Mouse (Mus musculus) lung, postnatal 0 days (tissue): Measurements from ENCODE around the gene Hmx3. TPM values are rescaled to one million over a fixed set of nuclear protein-coding genes. Genes with fewer than 3 reads are reported as not detected.

ENCODE experiments used
- ATAC-seq: fragments of 200-750 bp; cut with Nextera tagmentation; 2 replicates; pipeline ENCODE4 v1.8.0; 2017; ENCODE audit warnings: moderate library complexity
- DNase-seq: peaks from one replicate; pipeline ENCODE4 v3.0.0-alpha.2; 2016; ENCODE audit warnings: low spot score
- H3K27ac ChIP-seq: fragments of 300-500 bp; sonication (generic); 2 replicates; pipeline ENCODE4 v1.5.1; 2014; ENCODE audit warnings: antibody characterized with exemption, mild to moderate bottlenecking, low read length, mixed read lengths
- H3K27me3 ChIP-seq: fragments of 300-500 bp; sonication (generic); replicated peaks from 2 replicates; pipeline ENCODE4 v1.6.1; 2014; ENCODE audit warnings: low read length, mixed read lengths; ENCODE audit not compliant: insufficient read depth
- H3K36me3 ChIP-seq: fragments of 300-500 bp; sonication (generic); 2 replicates; pipeline ENCODE4 v1.6.1; 2014; ENCODE audit warnings: low read length, mixed read lengths; ENCODE audit not compliant: insufficient read depth
- H3K4me1 ChIP-seq: fragments of 300-500 bp; sonication (generic); 2 replicates; pipeline ENCODE4 v1.6.1; 2014; ENCODE audit warnings: antibody characterized with exemption, low read depth, low read length, mixed read lengths; ENCODE audit not compliant: insufficient read depth
- H3K4me2 ChIP-seq: fragments of 300-500 bp; sonication (generic); replicated peaks from 2 replicates; pipeline ENCODE4 v1.6.1; 2014; ENCODE audit warnings: low read depth, mild to moderate bottlenecking, low read length, moderate library complexity, mixed read lengths
- H3K4me3 ChIP-seq: fragments of 300-500 bp; sonication (generic); 2 replicates; pipeline ENCODE4 v1.5.1; 2014; ENCODE audit warnings: low read depth, low read length
- H3K9ac ChIP-seq: fragments of 300-500 bp; sonication (generic); replicated peaks from 2 replicates; pipeline ENCODE4 v1.6.1; 2014; ENCODE audit warnings: low read depth, mild to moderate bottlenecking
- H3K9me3 ChIP-seq: fragments of 300-500 bp; sonication (generic); 2 replicates; pipeline ENCODE4 v1.6.1; 2016; ENCODE audit warnings: low read length, mixed read lengths
- CTCF ChIP-seq: IDR thresholded peaks from 2 replicates; pipeline ENCODE4 v1.5.1; 2016; ENCODE audit warnings: antibody characterized with exemption, mild to moderate bottlenecking
- EP300 ChIP-seq: IDR thresholded peaks from 2 replicates; pipeline ENCODE4 v1.6.1; 2016; ENCODE audit warnings: antibody characterized with exemption, mild to moderate bottlenecking, control low read depth
- WGBS: fragments of 180-500 bp; shearing (Covaris S2); extraction: QIAGEN DNeasy Blood & Tissue Kit; methylation state at CpG from one replicate; pipeline ENCODE4 v1.1.7; 2014; 5-methylcytosine and 5-hydroxymethylcytosine counted together
- polyA plus RNA-seq: library from polyadenylated mRNA; unstranded; fragments of >200 nt; fragmentation: Nextera tagmentation; extraction: Ambion mirVana; gene quantifications from 2 replicates; pipeline ENCODE4 v1.2.1, GENCODE M21; 2015

Gene Hmx3
- polyA plus RNA-seq, 1 experiment from 2014 or later: not detected

DNA sequence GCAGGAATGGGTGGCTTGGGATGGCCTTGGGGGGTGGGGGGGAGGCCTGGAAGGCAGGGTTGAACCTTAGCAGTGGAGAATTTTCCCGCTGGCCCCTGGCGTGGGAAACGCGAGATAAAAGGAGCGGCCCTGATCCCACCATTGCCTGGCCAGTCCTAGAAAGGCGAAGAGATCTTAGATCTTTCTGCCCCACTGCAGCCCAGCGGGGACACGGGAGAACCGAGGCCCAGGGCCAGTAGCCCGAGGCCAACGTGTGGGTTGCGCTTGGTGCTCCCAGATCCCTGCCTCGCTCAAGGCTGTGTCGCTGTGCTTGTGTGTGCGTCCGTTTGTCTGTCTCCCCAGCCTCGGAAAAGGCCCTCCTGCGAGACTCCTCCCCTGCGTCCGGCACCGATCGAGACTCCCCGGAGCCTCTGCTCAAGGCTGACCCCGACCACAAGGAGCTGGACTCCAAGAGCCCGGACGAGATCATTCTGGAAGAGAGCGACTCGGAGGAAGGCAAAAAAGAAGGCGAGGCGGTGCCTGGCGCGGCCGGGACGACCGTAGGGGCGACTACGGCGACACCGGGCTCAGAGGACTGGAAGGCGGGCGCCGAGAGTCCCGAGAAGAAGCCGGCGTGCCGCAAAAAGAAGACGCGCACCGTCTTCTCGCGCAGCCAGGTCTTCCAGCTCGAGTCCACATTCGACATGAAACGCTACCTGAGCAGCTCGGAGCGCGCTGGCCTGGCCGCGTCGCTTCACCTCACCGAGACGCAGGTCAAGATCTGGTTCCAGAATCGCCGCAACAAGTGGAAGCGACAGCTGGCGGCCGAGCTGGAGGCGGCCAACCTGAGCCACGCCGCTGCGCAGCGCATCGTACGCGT lies 1.2 kb downstream of the Hmx3 start:
- peak overlapping the region; percentile 57 for H3K4me2 ChIP-seq
- peaks cover 84% of the 10 kb centered on the region for H3K27me3 ChIP-seq
- no peaks in the 10 kb centered on the region for H3K9me3 ChIP-seq
- DNase-seq: no peak
- no peak overlapping the region for H3K27ac ChIP-seq
- H3K4me1 ChIP-seq: peaks cover 16% of the 10 kb centered on the region; the same call in 1 of the 2 replicates
- no peak for TF ChIP-seq CTCF
- no peak for TF ChIP-seq EP300
- WGBS: under 1% methylated on average over 73 of the region's 75 CpGs
- H3K9ac ChIP-seq: no peak overlapping the region
- 0 out of 2 replicates have a peak, but pooled peaks have one; percentile 8 for ATAC-seq
- no peaks in the 10 kb centered on the region for H3K36me3 ChIP-seq
- H3K4me3 ChIP-seq: peak overlapping the region; percentile 35

DNA sequence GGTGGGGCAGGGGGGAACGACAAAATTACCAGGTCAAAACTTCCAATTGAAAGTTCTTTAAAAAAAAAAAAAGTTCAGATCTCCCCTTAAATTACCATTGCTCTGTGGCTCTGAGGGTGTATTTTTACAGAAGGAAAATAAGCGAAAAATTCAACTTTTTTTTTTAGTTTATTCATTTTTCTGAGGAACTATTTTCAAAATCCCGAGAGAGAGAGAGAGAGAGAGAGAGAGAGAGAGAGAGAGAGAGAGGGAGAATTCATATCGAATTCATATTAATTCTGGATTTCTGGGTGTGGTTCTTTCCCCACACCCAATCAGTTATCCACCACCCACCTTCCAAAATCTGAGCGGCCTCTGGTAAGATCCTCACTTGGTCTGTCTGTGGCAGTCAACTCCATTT lies 2.2 kb downstream of the Hmx3 start:
- no peaks in the 10 kb centered on the region for H3K36me3 ChIP-seq
- no peak overlapping the region for H3K27ac ChIP-seq
- peaks cover 89% of the 10 kb centered on the region for H3K27me3 ChIP-seq
- peaks cover 16% of the 10 kb centered on the region; the same call in 1 of the 2 replicates for H3K4me1 ChIP-seq
- ATAC-seq: no peak
- no peaks in the 10 kb centered on the region for H3K9me3 ChIP-seq
- no peak for DNase-seq
- H3K9ac ChIP-seq: no peak overlapping the region
- H3K4me2 ChIP-seq: no peak overlapping the region
- no peak overlapping the region for H3K4me3 ChIP-seq
- WGBS: 3% methylated on average over 5 of the region's 5 CpGs
- no peak for TF ChIP-seq CTCF
- TF ChIP-seq EP300: no peak

DNA sequence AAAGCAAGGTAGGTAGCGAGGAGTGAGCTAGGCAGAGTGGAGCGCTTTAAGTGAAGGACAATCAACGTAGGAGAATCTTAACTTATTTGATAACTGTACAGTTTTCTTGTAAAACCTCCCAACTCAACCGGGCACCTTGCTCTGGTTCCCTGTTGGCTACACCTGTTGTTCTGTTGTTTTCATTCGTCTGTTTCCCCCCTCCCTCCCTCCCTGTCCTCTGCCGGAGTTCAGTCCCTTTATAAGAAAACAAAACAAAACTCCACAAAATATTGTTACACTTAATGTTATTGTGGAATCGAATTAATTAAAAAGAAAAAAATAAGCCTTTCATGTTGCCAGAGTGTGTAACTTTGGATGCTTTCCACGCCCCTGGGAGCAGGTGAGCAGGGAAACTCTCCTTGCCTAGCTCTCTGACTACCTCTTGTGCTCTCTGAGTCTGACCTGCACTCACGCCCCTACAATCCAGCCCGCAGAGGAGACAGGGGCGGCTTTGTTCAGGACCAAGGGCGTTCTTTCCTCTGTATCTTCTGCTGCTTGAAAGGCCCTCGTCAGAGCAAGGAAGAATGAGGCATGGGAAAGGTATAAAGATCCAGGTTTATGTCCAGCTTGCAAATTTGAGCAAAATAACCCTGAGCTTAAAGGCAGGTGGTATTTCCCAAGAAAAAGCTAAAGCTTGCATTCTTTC lies 3.2 kb downstream of the Hmx3 start:
- no peak overlapping the region for H3K9ac ChIP-seq
- TF ChIP-seq EP300: no peak
- no peak for TF ChIP-seq CTCF
- no peak overlapping the region for H3K4me2 ChIP-seq
- H3K36me3 ChIP-seq: no peaks in the 10 kb centered on the region
- H3K4me3 ChIP-seq: no peak overlapping the region
- no peak for ATAC-seq
- no peaks in the 10 kb centered on the region for H3K9me3 ChIP-seq
- WGBS: 3% methylated on average over 13 of the region's 13 CpGs
- no peak overlapping the region for H3K27ac ChIP-seq
- peaks cover 87% of the 10 kb centered on the region for H3K27me3 ChIP-seq
- peaks cover 16% of the 10 kb centered on the region; the same call in 1 of the 2 replicates for H3K4me1 ChIP-seq
- DNase-seq: no peak

DNA sequence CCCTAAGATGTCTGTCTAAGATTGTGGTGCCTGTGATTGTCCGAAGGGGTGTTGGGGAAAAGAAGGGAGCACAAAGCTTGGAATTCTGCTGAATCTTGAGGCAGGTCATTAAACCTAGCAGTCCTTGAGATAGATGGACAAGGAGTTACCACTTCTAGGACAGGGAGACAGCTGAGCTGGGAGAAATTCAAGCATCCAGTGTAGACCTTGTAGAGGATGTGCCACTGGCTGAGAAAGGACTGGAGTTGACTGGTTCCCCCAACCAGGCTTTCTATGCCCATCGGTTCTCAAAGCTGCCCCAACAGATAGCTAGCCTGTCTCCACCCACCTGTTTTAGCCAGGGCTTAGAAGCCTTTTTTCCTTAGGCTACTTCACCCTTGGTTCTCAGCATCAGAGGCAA lies 3.8 kb downstream of the Hmx3 start:
- Histone ChIP-seq H3K27me3 (peaks cover 87% of the 10 kb centered on the region), H3K27ac (no peak overlapping the region), H3K36me3 (no peaks in the 10 kb centered on the region), H3K4me2 (no peak overlapping the region), H3K9me3 (no peaks in the 10 kb centered on the region), H3K4me1 (peaks cover 16% of the 10 kb centered on the region; the same call in 1 of the 2 replicates), H3K9ac (no peak overlapping the region), H3K4me3 (no peak overlapping the region)
- no peak for ATAC-seq
- TF ChIP-seq EP300: no peak
- no peak for TF ChIP-seq CTCF
- no peak for DNase-seq
- 3% methylated on average over 2 of the region's 2 CpGs for WGBS

DNA sequence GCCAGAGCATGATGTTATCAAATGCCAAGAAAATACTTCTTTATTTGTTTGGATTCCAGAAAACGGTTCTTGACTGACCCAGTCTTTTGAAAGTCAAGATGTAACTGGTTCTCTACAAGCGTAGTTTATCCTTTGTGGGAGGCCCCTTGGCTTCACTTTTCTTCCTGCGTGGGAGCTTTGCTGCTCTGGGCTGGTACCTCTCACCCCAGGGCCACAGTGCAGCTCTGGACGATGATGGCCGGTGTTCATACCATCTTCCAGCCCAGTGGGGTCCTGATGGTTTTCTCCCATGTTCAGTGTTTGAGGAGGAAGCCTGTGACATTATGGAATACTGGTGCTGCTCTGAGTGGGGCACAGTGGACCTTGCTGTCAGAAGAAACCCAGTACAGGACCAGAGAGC lies 4.8 kb downstream of the Hmx3 start:
- Histone ChIP-seq H3K36me3 (no peaks in the 10 kb centered on the region), H3K4me2 (no peak overlapping the region), H3K4me3 (no peak overlapping the region), H3K27ac (no peak overlapping the region), H3K4me1 (peaks cover 13% of the 10 kb centered on the region; the same call in 1 of the 2 replicates), H3K9me3 (no peaks in the 10 kb centered on the region), H3K9ac (no peak overlapping the region), H3K27me3 (peaks cover 87% of the 10 kb centered on the region)
- ATAC-seq: no peak
- no peak for DNase-seq
- TF ChIP-seq CTCF (no peak), EP300 (no peak)
- 3% methylated on average over 5 of the region's 5 CpGs for WGBS

DNA sequence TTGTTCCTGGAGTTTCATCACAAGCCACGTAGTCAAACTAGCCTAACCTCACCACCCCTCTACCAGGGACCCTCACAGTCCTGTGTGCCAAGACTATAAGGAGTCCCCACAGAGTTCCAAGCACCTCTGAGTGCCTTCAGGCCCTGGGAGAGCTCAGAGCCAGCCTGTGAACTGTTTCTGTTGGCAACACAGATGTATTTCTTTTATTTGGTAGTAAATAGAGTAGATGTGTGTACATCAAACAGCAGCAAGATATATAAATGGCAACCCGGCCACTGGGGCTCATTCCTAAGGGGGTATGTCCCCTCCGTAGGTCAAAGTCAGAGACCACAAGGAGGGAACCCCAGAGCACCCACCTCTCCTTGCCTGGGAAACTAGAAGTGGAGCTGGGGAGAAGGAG lies 5.8 kb downstream of the Hmx3 start, which contains the start of gene Hmx2:
Gene Hmx2, plus strand, starts transcription at position 301 of the 400 bp plus-strand sequence.
- no peak within 1 kb of the TSS for H3K4me2 ChIP-seq
- no peak within 1 kb of the TSS for H3K27ac ChIP-seq
- no peaks in the 10 kb centered on the region for H3K9me3 ChIP-seq
- peaks cover 86% of the 10 kb centered on the region for H3K27me3 ChIP-seq
- no peaks in the 10 kb centered on the region for H3K36me3 ChIP-seq
- H3K4me1 ChIP-seq: 0 out of 2 replicates have a peak, but pooled peaks cover 6% of the 10 kb centered on the region
- no peak for TF ChIP-seq EP300
- TF ChIP-seq CTCF: no peak
- ATAC-seq (no peak), DNase-seq (no peak)
- 2% methylated on average over 3 of the region's 3 CpGs for WGBS
- H3K4me3 ChIP-seq: no peak within 1 kb of the TSS
- H3K9ac ChIP-seq: no peak within 1 kb of the TSS
